Mouse (Mus musculus) hindbrain, embryonic 11.5 days (tissue): ENCODE measurements at regions not wholly inside any gene's neighbourhood (a gene's known extent, or its start where the extent isn't known, plus 50 kb on each side); places are given as distances from the start of the nearest gene placed in this dataset.

ENCODE experiments used
- ATAC-seq: fragments of 200-750 bp; cut with Nextera tagmentation; 2 replicates; pipeline ENCODE4 v1.8.0; 2017; ENCODE audit warnings: mild to moderate bottlenecking, moderate TSS enrichment, moderate library complexity; ENCODE audit not compliant: low FRiP score
- DNase-seq: peaks from one replicate; pipeline ENCODE4 v3.0.0-alpha.2; 2015; ENCODE audit warnings: low spot score
- H3K27ac ChIP-seq: fragments of 300-500 bp; sonication (generic); 2 replicates; pipeline ENCODE4 v1.5.1; 2014; ENCODE audit warnings: mild to moderate bottlenecking, low read depth, low read length
- H3K27me3 ChIP-seq: fragments of 300-500 bp; sonication (generic); 2 replicates; pipeline ENCODE4 v1.6.1; 2014; ENCODE audit warnings: mild to moderate bottlenecking, low read length, moderate library complexity, mixed read lengths; ENCODE audit not compliant: control insufficient read depth, insufficient read depth
- H3K36me3 ChIP-seq: fragments of 300-500 bp; sonication (generic); 2 replicates; pipeline ENCODE4 v1.6.1; 2014; ENCODE audit warnings: mild to moderate bottlenecking, low read length, moderate library complexity, mixed read lengths; ENCODE audit not compliant: control insufficient read depth, insufficient read depth
- H3K4me1 ChIP-seq: fragments of 300-500 bp; sonication (generic); replicated peaks from 2 replicates; pipeline ENCODE4 v1.6.1; 2014; ENCODE audit warnings: low read length, mixed read lengths; ENCODE audit not compliant: control insufficient read depth, insufficient read depth
- H3K4me2 ChIP-seq: fragments of 300-500 bp; sonication (generic); replicated peaks from 2 replicates; pipeline ENCODE4 v1.6.1; 2014; ENCODE audit warnings: mild to moderate bottlenecking, low read depth, low read length
- H3K4me3 ChIP-seq: fragments of 300-500 bp; sonication (generic); 2 replicates; pipeline ENCODE4 v1.5.1; 2014; ENCODE audit warnings: low read depth, low read length
- H3K9ac ChIP-seq: fragments of 300-500 bp; sonication (generic); 2 replicates; pipeline ENCODE4 v1.6.1; 2014; ENCODE audit warnings: low read depth, low read length
- H3K9me3 ChIP-seq: fragments of 300-500 bp; sonication (generic); 2 replicates; pipeline ENCODE4 v1.6.1; 2016; ENCODE audit warnings: low read length; ENCODE audit not compliant: control insufficient read depth
- WGBS: fragments of 180-500 bp; shearing (Covaris S2); extraction: QIAGEN DNeasy Blood & Tissue Kit; methylation state at CpG from one replicate; pipeline ENCODE4 v1.1.7; 2014; 5-methylcytosine and 5-hydroxymethylcytosine counted together

DNA sequence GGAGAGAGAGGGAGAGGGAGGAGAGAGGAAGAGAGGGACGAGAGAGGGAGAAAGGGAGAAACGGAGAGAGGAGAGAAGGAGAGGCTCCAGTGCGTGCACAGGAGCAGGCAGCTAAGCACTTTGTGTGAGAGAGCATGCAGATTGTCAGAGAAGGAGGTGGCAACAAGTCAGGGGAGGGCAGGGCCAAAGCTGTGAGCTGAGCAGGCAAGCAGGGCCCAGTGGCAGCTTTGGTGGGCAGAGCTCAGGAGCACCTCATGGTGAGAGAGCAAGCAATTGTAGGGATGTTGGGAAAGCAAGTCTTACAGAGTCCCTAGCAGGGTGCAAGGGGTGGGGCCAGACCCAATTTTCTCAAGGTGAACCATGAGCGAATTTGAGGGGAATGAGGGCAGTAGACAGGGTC is 234.3 kb upstream of the Hey2 start:
- H3K27ac ChIP-seq = no peak overlapping the region
- no peak overlapping the region for H3K4me3 ChIP-seq
- H3K4me2 ChIP-seq = no peak overlapping the region
- no peaks in the 10 kb centered on the region for H3K36me3 ChIP-seq
- H3K9me3 ChIP-seq = no peaks in the 10 kb centered on the region
- ATAC-seq = 0 out of 2 replicates have a peak, but pooled peaks have one; percentile 10
- no peak overlapping the region for H3K9ac ChIP-seq
- H3K27me3 ChIP-seq = no peaks in the 10 kb centered on the region
- DNase-seq = no peak
- no peaks in the 10 kb centered on the region for H3K4me1 ChIP-seq
- WGBS = 26% methylated on average over 4 of the region's 4 CpGs

DNA sequence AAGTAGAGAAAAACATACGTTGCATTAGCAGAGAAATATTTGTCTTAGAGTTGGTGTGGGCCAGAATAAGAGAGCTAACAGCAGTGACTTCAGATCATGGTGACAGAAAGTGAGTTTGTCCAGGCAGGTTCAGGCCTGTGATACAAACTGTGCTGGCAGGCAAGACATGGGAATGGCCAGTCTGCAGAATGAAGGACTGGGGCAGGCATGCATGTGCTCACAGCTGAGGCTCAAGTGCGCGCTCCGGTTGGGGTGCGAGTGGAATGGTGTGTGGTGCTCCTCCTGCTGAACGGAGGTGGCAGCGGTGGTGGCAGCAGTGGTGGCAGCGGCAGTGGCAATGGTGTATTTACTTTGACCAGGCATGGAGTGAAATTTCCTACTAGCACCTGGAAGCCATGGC is 233.8 kb upstream of the Hey2 start:
- WGBS = 62% methylated on average over 8 of the region's 8 CpGs
- H3K4me1 ChIP-seq = no peaks in the 10 kb centered on the region
- H3K27me3 ChIP-seq = no peaks in the 10 kb centered on the region
- no peaks in the 10 kb centered on the region for H3K9me3 ChIP-seq
- no peak overlapping the region for H3K27ac ChIP-seq
- no peak for ATAC-seq
- no peak for DNase-seq
- no peak overlapping the region for H3K4me2 ChIP-seq
- H3K9ac ChIP-seq = no peak overlapping the region
- no peak overlapping the region for H3K4me3 ChIP-seq
- no peaks in the 10 kb centered on the region for H3K36me3 ChIP-seq

- no peak overlapping the region for H3K9ac ChIP-seq
- H3K27ac ChIP-seq = no peak overlapping the region
- H3K9me3 ChIP-seq = no peaks in the 10 kb centered on the region
- no peaks in the 10 kb centered on the region for H3K4me1 ChIP-seq
- no peaks in the 10 kb centered on the region for H3K27me3 ChIP-seq
- no peak overlapping the region for H3K4me2 ChIP-seq
- DNase-seq (no peak), ATAC-seq (no peak)
- WGBS = 75% methylated on average over 4 of the region's 4 CpGs
- H3K4me3 ChIP-seq = no peak overlapping the region
- H3K36me3 ChIP-seq = no peaks in the 10 kb centered on the region
Observed at GRCm38 (mm10) chr10:31074004-31074645, 231.5 kb upstream of the Hey2 start.

DNA sequence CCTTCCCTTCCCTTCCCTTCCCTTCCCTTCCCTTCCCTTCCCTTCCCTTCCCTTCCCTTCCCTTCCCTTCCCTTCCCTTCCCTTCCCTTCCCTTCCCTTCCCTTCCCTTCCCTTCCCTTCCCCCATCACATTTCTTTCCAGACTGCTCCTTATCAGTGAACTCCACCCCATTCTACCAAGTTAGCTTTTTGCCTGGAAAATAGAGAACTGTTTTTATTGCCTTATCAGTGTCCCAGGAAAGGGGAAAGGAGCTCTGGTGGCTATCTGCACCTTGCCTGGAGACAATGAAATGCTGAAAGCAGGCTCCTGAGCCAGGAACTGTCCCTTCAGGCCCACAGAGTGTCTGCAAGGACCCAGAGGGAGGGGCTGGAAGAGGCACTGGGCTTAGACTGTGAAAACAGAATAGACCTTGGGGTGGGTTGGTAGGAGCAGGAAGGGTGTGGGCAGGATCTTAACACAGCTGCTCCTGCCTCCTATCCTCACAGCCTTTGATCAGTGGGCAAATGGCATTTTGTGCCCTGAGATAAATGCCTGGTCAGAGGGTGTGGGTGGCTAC is 226.1 kb upstream of the Hey2 start:
- no peak for ATAC-seq
- H3K4me2 ChIP-seq = no peak overlapping the region
- H3K9ac ChIP-seq = no peak overlapping the region
- no peak overlapping the region for H3K27ac ChIP-seq
- no peak for DNase-seq
- H3K9me3 ChIP-seq = no peaks in the 10 kb centered on the region
- no peaks in the 10 kb centered on the region for H3K27me3 ChIP-seq
- no peaks in the 10 kb centered on the region for H3K4me1 ChIP-seq
- H3K36me3 ChIP-seq = no peaks in the 10 kb centered on the region
- no peak overlapping the region for H3K4me3 ChIP-seq

GRCm38 (mm10) chr10:31062732-31063131 is 220.1 kb upstream of the Hey2 start:
- ATAC-seq = no peak
- Histone ChIP-seq H3K4me2 (no peak overlapping the region), H3K9ac (no peak overlapping the region), H3K4me3 (no peak overlapping the region), H3K4me1 (no peaks in the 10 kb centered on the region), H3K27ac (no peak overlapping the region), H3K36me3 (no peaks in the 10 kb centered on the region), H3K27me3 (no peaks in the 10 kb centered on the region), H3K9me3 (no peaks in the 10 kb centered on the region)
- no peak for DNase-seq
- 48% methylated on average over 2 of the region's 2 CpGs for WGBS

DNA sequence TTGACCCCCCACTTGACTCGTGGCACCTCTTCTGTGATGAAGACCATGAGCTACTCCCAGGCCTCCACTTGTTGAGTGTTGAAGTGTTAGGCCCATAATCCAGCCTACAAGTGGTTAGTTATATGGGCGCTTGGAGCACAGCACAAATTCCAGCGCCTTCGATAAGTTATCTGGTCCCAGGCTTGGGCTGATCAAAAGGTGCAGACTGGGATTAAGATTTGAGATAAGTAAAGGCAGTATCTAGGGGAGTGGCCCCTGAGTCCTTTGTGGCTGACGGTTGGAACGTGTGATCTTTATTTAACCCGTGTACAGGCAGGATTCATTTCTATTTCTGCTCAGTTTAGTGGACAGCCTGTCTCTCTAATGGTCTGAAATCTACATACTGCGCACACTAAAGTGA is 210.7 kb upstream of the Hey2 start:
- Histone ChIP-seq H3K4me2 (no peak overlapping the region), H3K9me3 (no peaks in the 10 kb centered on the region), H3K4me1 (no peaks in the 10 kb centered on the region), H3K27me3 (no peaks in the 10 kb centered on the region), H3K4me3 (no peak overlapping the region), H3K36me3 (no peaks in the 10 kb centered on the region), H3K27ac (no peak overlapping the region), H3K9ac (no peak overlapping the region)
- DNase-seq (no peak), ATAC-seq (no peak)
- 94% methylated on average over 8 of the region's 8 CpGs for WGBS

GRCm38 (mm10) chr10:31051222-31051621 is 208.6 kb upstream of the Hey2 start:
- no peaks in the 10 kb centered on the region for H3K27me3 ChIP-seq
- H3K9ac ChIP-seq = no peak overlapping the region
- no peaks in the 10 kb centered on the region for H3K4me1 ChIP-seq
- no peak for DNase-seq
- no peak overlapping the region for H3K4me3 ChIP-seq
- H3K9me3 ChIP-seq = no peaks in the 10 kb centered on the region
- no peak overlapping the region for H3K4me2 ChIP-seq
- H3K36me3 ChIP-seq = no peaks in the 10 kb centered on the region
- no peak for ATAC-seq
- H3K27ac ChIP-seq = no peak overlapping the region
- 92% methylated on average over 1 of the region's 1 CpGs for WGBS

GRCm38 (mm10) chr10:31049352-31049751 is 206.8 kb upstream of the Hey2 start:
- no peaks in the 10 kb centered on the region for H3K4me1 ChIP-seq
- no peak overlapping the region for H3K4me2 ChIP-seq
- DNase-seq = no peak
- H3K9ac ChIP-seq = no peak overlapping the region
- no peak overlapping the region for H3K27ac ChIP-seq
- no peak for ATAC-seq
- no peaks in the 10 kb centered on the region for H3K27me3 ChIP-seq
- no peaks in the 10 kb centered on the region for H3K36me3 ChIP-seq
- no peak overlapping the region for H3K4me3 ChIP-seq
- WGBS = 79% methylated on average over 2 of the region's 2 CpGs
- no peaks in the 10 kb centered on the region for H3K9me3 ChIP-seq

- H3K27ac ChIP-seq = no peak overlapping the region
- no peak overlapping the region for H3K9ac ChIP-seq
- H3K4me3 ChIP-seq = no peak overlapping the region
- 91% methylated on average over 4 of the region's 4 CpGs for WGBS
- no peaks in the 10 kb centered on the region for H3K36me3 ChIP-seq
- H3K4me2 ChIP-seq = no peak overlapping the region
- H3K9me3 ChIP-seq = no peaks in the 10 kb centered on the region
- no peak for DNase-seq
- H3K4me1 ChIP-seq = no peaks in the 10 kb centered on the region
- H3K27me3 ChIP-seq = no peaks in the 10 kb centered on the region
- no peak for ATAC-seq
Observed at GRCm38 (mm10) chr10:31035611-31036010, 193.0 kb upstream of the Hey2 start.
